Mouse (Mus musculus) bone marrow, adult 2 months (tissue): ENCODE data around the gene Olfr554.

Experiments
- CTCF ChIP-seq: fragments of 200-500 bp; IDR thresholded peaks from 2 replicates; pipeline ENCODE4 v1.5.1; 2011; ENCODE audit warnings: low read length, control low read depth; ENCODE audit not compliant: control insufficient read depth, insufficient read depth
- POLR2A ChIP-seq: fragments of 200-500 bp; IDR thresholded peaks from 2 replicates; pipeline ENCODE4 v1.6.1; 2011; ENCODE audit warnings: low read depth, mild to moderate bottlenecking, control low read depth, low read length, borderline replicate concordance; ENCODE audit not compliant: control insufficient read depth

- no peak for TF ChIP-seq CTCF
- TF ChIP-seq POLR2A = no peak
Observed at GRCm38 (mm10) chr7:102591786-102592185, 46.4 kb upstream of the Olfr554 start, which contains the start of gene Olfr551.
